In genomic region chr17:67515601-67516147, GRCm38 (mm10) we compare ENCODE assay signal across 13 mouse cellular contexts.
A peak's percentile ranks its signal among the peaks of the same experiment; 100 is the strongest.
DNase-seq lines count a peak whose midpoint lies in the region; ATAC-seq and TF ChIP-seq lines count a peak whose summit lies in the region.
"Had no signal": no experiment of that assay in that cellular context is flagged by ENCODE, and none has a peak within 500 bp of the region (broad histone marks: within the 10 kb centered on the region; RNA-seq: fewer than 3 reads in every experiment).

No protein-coding gene starts in this region.

- no peaks in the 10 kb centered on the region for H3K27me3 ChIP-seq in hindbrain, embryonic 14.5 days (ENCODE audit: control insufficient read depth, insufficient read depth, low read length)
- no peaks in the 10 kb centered on the region for H3K27me3 ChIP-seq in hindbrain, postnatal 0 days (ENCODE audit: insufficient read depth, low read length)
- no peaks in the 10 kb centered on the region for H3K27me3 ChIP-seq in midbrain, embryonic 15.5 days (replicated peaks)
- H3K27me3 ChIP-seq in midbrain, embryonic 16.5 days (ENCODE audit: control insufficient read depth, insufficient read depth, low read depth, low read length), result no peaks in the 10 kb centered on the region
- H3K27me3 ChIP-seq in stomach, embryonic 15.5 days (replicated peaks), result no peaks in the 10 kb centered on the region
- H3K27me3 ChIP-seq: liver, embryonic 13.5 days had no signal

- H3K4me3 ChIP-seq in hindbrain, embryonic 14.5 days (replicated peaks; ENCODE audit: low read length), result no peak overlapping the region
- H3K4me3 ChIP-seq in hindbrain, postnatal 0 days (ENCODE audit: low read length), result no peak overlapping the region
- no peak overlapping the region for H3K4me3 ChIP-seq in midbrain, embryonic 15.5 days
- H3K4me3 ChIP-seq in midbrain, embryonic 16.5 days (ENCODE audit: low read depth, low read length), result no peak overlapping the region
- no peak overlapping the region for H3K4me3 ChIP-seq in stomach, embryonic 15.5 days (replicated peaks)
- H3K4me3 ChIP-seq: liver, embryonic 13.5 days had no signal

- H3K9ac ChIP-seq in hindbrain, embryonic 14.5 days, result no peak overlapping the region
- no peak overlapping the region for H3K9ac ChIP-seq in hindbrain, postnatal 0 days (replicated peaks; ENCODE audit: low read length)
- H3K9ac ChIP-seq in midbrain, embryonic 15.5 days, result no peak overlapping the region
- H3K9ac ChIP-seq in midbrain, embryonic 16.5 days (ENCODE audit: low read depth, low read length), result no peak overlapping the region
- H3K9ac ChIP-seq in stomach, embryonic 15.5 days, result no peak overlapping the region
- H3K9ac ChIP-seq: liver, embryonic 13.5 days had no signal

- H3K36me3 ChIP-seq in hindbrain, embryonic 14.5 days (replicated peaks; ENCODE audit: control insufficient read depth, insufficient read depth), result no peaks in the 10 kb centered on the region
- no peaks in the 10 kb centered on the region for H3K36me3 ChIP-seq in hindbrain, postnatal 0 days (ENCODE audit: insufficient read depth, low read length)
- H3K36me3 ChIP-seq in midbrain, embryonic 15.5 days (replicated peaks), result no peaks in the 10 kb centered on the region
- H3K36me3 ChIP-seq in midbrain, embryonic 16.5 days (ENCODE audit: control insufficient read depth, insufficient read depth, low read length), result no peaks in the 10 kb centered on the region
- H3K36me3 ChIP-seq in stomach, embryonic 15.5 days, result no peaks in the 10 kb centered on the region
- H3K36me3 ChIP-seq: liver, embryonic 13.5 days had no signal

- H3K4me1 ChIP-seq in hindbrain, embryonic 14.5 days (replicated peaks; ENCODE audit: control insufficient read depth, insufficient read depth, low read length), result no peaks in the 10 kb centered on the region
- no peaks in the 10 kb centered on the region for H3K4me1 ChIP-seq in hindbrain, postnatal 0 days (ENCODE audit: insufficient read depth, low read length)
- no peaks in the 10 kb centered on the region for H3K4me1 ChIP-seq in midbrain, embryonic 15.5 days
- no peaks in the 10 kb centered on the region for H3K4me1 ChIP-seq in midbrain, embryonic 16.5 days (ENCODE audit: control insufficient read depth, insufficient read depth, low read length)
- 0 out of 2 replicates have a peak, but pooled peaks cover 4% of the 10 kb centered on the region for H3K4me1 ChIP-seq in stomach, embryonic 15.5 days

- peak overlapping the region; percentile 1; the same call in 1 of the 2 replicates for H3K27ac ChIP-seq in hindbrain, embryonic 14.5 days
- no peak overlapping the region for H3K27ac ChIP-seq in hindbrain, postnatal 0 days
- H3K27ac ChIP-seq in midbrain, embryonic 15.5 days, result peak overlapping the region; percentile 25; the same call in 1 of the 2 replicates
- H3K27ac ChIP-seq in midbrain, embryonic 16.5 days (ENCODE audit: low read length), result no peak overlapping the region
- 0 out of 2 replicates have a peak overlapping the region, but pooled peaks have one; percentile 18 for H3K27ac ChIP-seq in stomach, embryonic 15.5 days
- H3K27ac ChIP-seq: liver, embryonic 13.5 days had no signal

- ATAC-seq in hindbrain, embryonic 14.5 days (ENCODE audit: low FRiP score), result no peak
- ATAC-seq in hindbrain, postnatal 0 days, result no peak
- no peak for ATAC-seq in midbrain, embryonic 15.5 days (replicated peaks)
- ATAC-seq in midbrain, embryonic 16.5 days, result no peak
- no peak for ATAC-seq in stomach, embryonic 15.5 days (ENCODE audit: insufficient read depth, low FRiP score, low read depth)

- TF ChIP-seq CTCF in hindbrain, postnatal 0 days (IDR thresholded peaks at IDR 0.05; ENCODE audit: low read depth), result no peak

- H3K9me3 ChIP-seq in hindbrain, embryonic 14.5 days (ENCODE audit: control insufficient read depth, low read length), result no peaks in the 10 kb centered on the region
- H3K9me3 ChIP-seq in hindbrain, postnatal 0 days (ENCODE audit: low read length), result no peaks in the 10 kb centered on the region
- no peaks in the 10 kb centered on the region for H3K9me3 ChIP-seq in midbrain, embryonic 15.5 days
- H3K9me3 ChIP-seq in midbrain, embryonic 16.5 days (replicated peaks; ENCODE audit: control insufficient read depth, low read length, poor library complexity, severe bottlenecking), result no peaks in the 10 kb centered on the region
- no peaks in the 10 kb centered on the region for H3K9me3 ChIP-seq in stomach, embryonic 15.5 days
- H3K9me3 ChIP-seq: liver, embryonic 13.5 days had no signal

- WGBS in hindbrain, embryonic 14.5 days, result 74% methylated on average over 7 of the region's 7 CpGs
- WGBS in hindbrain, postnatal 0 days, result 66% methylated on average over 7 of the region's 7 CpGs
- WGBS in midbrain, embryonic 15.5 days, result 73% methylated on average over 7 of the region's 7 CpGs
- WGBS in midbrain, embryonic 16.5 days, result 84% methylated on average over 7 of the region's 7 CpGs
- 74% methylated on average over 7 of the region's 7 CpGs for WGBS in stomach, embryonic 15.5 days

- DNase-seq in hindbrain, embryonic 14.5 days (ENCODE audit: low spot score), result no peak
- no peak for DNase-seq in hindbrain, postnatal 0 days (ENCODE audit: low spot score)
- peak; percentile 43 to 61 for DNase-seq in kidney, postnatal 25 days
- no peak for DNase-seq in layer of hippocampus, adult 8-10 months (ENCODE audit: low spot score in 2 of 2)
- DNase-seq: adrenal gland, postnatal 14 days; cerebellum, adult 11 months; liver, embryonic 13.5 days; midbrain, embryonic 14.5 days; spleen, adult 18-20 months; thymus, postnatal 36 days had no signal

- H3K4me2 ChIP-seq in hindbrain, embryonic 14.5 days (replicated peaks), result no peak overlapping the region
- no peak overlapping the region for H3K4me2 ChIP-seq in hindbrain, postnatal 0 days (ENCODE audit: low read depth, low read length)
- H3K4me2 ChIP-seq in midbrain, embryonic 15.5 days, result no peak overlapping the region
- no peak overlapping the region for H3K4me2 ChIP-seq in midbrain, embryonic 16.5 days (ENCODE audit: low read length)
- no peak overlapping the region for H3K4me2 ChIP-seq in stomach, embryonic 15.5 days
- H3K4me2 ChIP-seq: liver, embryonic 13.5 days had no signal

Comparison
In these comparisons a context has a peak if more than half of its experiments do, and no peak if none do; other contexts are left out.
1. H3K27ac ChIP-seq: peak in hindbrain, embryonic 14.5 days (single experiment), midbrain, embryonic 15.5 days (single experiment) and stomach, embryonic 15.5 days (single experiment); none in hindbrain, postnatal 0 days (single experiment) and midbrain, embryonic 16.5 days (single experiment).
2. DNase-seq: peak in kidney, postnatal 25 days (2 of 2); none in hindbrain, embryonic 14.5 days (single experiment), hindbrain, postnatal 0 days (single experiment) and layer of hippocampus, adult 8-10 months (0 of 2).